Mouse (Mus musculus): ENCODE results near the gene Hivep3.

- TF ChIP-seq CTCF (IDR thresholded peaks at IDR 0.05; ENCODE audit: borderline replicate concordance, extremely low read depth, insufficient read depth, insufficient read length) (no peak), POLR2A (IDR thresholded peaks at IDR 0.05; ENCODE audit: borderline replicate concordance, extremely low read depth, insufficient read depth, insufficient read length, poor library complexity, severe bottlenecking) (no peak)
These were observed 204.9 kb downstream of the Hivep3 start for GRCm38 (mm10) chr4:119938518-119938917.
